23 mouse cellular contexts compared by ENCODE assay signal in genomic region chr12:112207734-112208133, GRCm38 (mm10).
DNase-seq lines count a peak whose midpoint lies in the region; ATAC-seq and TF ChIP-seq lines count a peak whose summit lies in the region.
"Had no signal": no experiment of that assay in that cellular context is flagged by ENCODE, and none has a peak within 500 bp of the region (broad histone marks: within the 10 kb centered on the region; RNA-seq: fewer than 3 reads in every experiment).

No protein-coding gene starts in this region.

- no peak for ATAC-seq in forebrain, embryonic 13.5 days
- no peak for ATAC-seq in forebrain, postnatal 0 days
- ATAC-seq in midbrain, embryonic 16.5 days = no peak
- no peak for ATAC-seq in neural tube, embryonic 13.5 days (ENCODE audit: low read depth)
- ATAC-seq in neural tube, embryonic 15.5 days (ENCODE audit: low FRiP score) = no peak
- no peak for ATAC-seq in midbrain, embryonic 15.5 days (replicated peaks)
- ATAC-seq: forebrain, embryonic 16.5 days; inflammation-experienced regulatory T-cells, adult 6 months; intestine, embryonic 16.5 days had no signal

- TF ChIP-seq CTCF in forebrain, postnatal 0 days (IDR thresholded peaks at IDR 0.05; ENCODE audit: low read depth) = no peak

- H3K4me2 ChIP-seq in forebrain, embryonic 13.5 days = no peak overlapping the region
- no peak overlapping the region for H3K4me2 ChIP-seq in forebrain, postnatal 0 days (ENCODE audit: low read depth)
- H3K4me2 ChIP-seq in midbrain, embryonic 16.5 days (ENCODE audit: low read length) = no peak overlapping the region
- H3K4me2 ChIP-seq in neural tube, embryonic 13.5 days = no peak overlapping the region
- no peak overlapping the region for H3K4me2 ChIP-seq in neural tube, embryonic 15.5 days
- H3K4me2 ChIP-seq in midbrain, embryonic 15.5 days = no peak overlapping the region
- H3K4me2 ChIP-seq: embryonic facial prominence, embryonic 12.5 days; embryonic facial prominence, embryonic 15.5 days; heart, embryonic 11.5 days; hindbrain, embryonic 13.5 days had no signal

- no peak overlapping the region for H3K4me3 ChIP-seq in forebrain, embryonic 13.5 days
- no peak overlapping the region for H3K4me3 ChIP-seq in forebrain, postnatal 0 days (ENCODE audit: low read depth, low read length)
- no peak overlapping the region for H3K4me3 ChIP-seq in midbrain, embryonic 10.5 days
- H3K4me3 ChIP-seq in midbrain, embryonic 16.5 days (ENCODE audit: low read depth, low read length) = no peak overlapping the region
- H3K4me3 ChIP-seq in neural tube, embryonic 13.5 days = no peak overlapping the region
- H3K4me3 ChIP-seq in neural tube, embryonic 15.5 days (replicated peaks) = no peak overlapping the region
- H3K4me3 ChIP-seq in midbrain, embryonic 15.5 days = no peak overlapping the region
- H3K4me3 ChIP-seq: embryonic facial prominence, embryonic 12.5 days; embryonic facial prominence, embryonic 15.5 days; gastrocnemius, adult 2 months; hindbrain, embryonic 13.5 days had no signal

- H3K9me3 ChIP-seq in forebrain, embryonic 13.5 days (replicated peaks) = no peaks in the 10 kb centered on the region
- H3K9me3 ChIP-seq in forebrain, postnatal 0 days (ENCODE audit: low read length) = no peaks in the 10 kb centered on the region
- no peaks in the 10 kb centered on the region for H3K9me3 ChIP-seq in midbrain, embryonic 10.5 days (replicated peaks)
- no peaks in the 10 kb centered on the region for H3K9me3 ChIP-seq in midbrain, embryonic 16.5 days (replicated peaks; ENCODE audit: control insufficient read depth, low read length, poor library complexity, severe bottlenecking)
- no peaks in the 10 kb centered on the region for H3K9me3 ChIP-seq in neural tube, embryonic 13.5 days
- H3K9me3 ChIP-seq in neural tube, embryonic 15.5 days (replicated peaks) = no peaks in the 10 kb centered on the region
- no peaks in the 10 kb centered on the region for H3K9me3 ChIP-seq in midbrain, embryonic 15.5 days
- H3K9me3 ChIP-seq: embryonic facial prominence, embryonic 12.5 days; embryonic facial prominence, embryonic 15.5 days; G1E; hindbrain, embryonic 13.5 days had no signal

- peak overlapping the region; percentile 5; the same call in 1 of the 2 replicates for H3K27ac ChIP-seq in forebrain, embryonic 13.5 days
- no peak overlapping the region for H3K27ac ChIP-seq in forebrain, postnatal 0 days (ENCODE audit: low read depth, low read length)
- peak overlapping the region; percentile 67 for H3K27ac ChIP-seq in midbrain, embryonic 10.5 days (replicated peaks)
- no peak overlapping the region for H3K27ac ChIP-seq in midbrain, embryonic 16.5 days (ENCODE audit: low read length)
- H3K27ac ChIP-seq in neural tube, embryonic 13.5 days (replicated peaks) = 0 out of 2 replicates have a peak overlapping the region, but pooled peaks have one; percentile 28
- H3K27ac ChIP-seq in neural tube, embryonic 15.5 days (replicated peaks) = no peak overlapping the region
- peak overlapping the region; percentile 65; the same call in 1 of the 2 replicates for H3K27ac ChIP-seq in midbrain, embryonic 15.5 days
- H3K27ac ChIP-seq: embryonic facial prominence, embryonic 12.5 days; embryonic facial prominence, embryonic 15.5 days; gastrocnemius, adult 2 months; hindbrain, postnatal 0 days had no signal

- no peak for DNase-seq in forebrain, postnatal 0 days
- no peak for DNase-seq in midbrain, embryonic 10.5 days (ENCODE audit: low spot score)
- DNase-seq in right cerebral cortex, adult 2 months (ENCODE audit: low spot score in 2 of 2) = no peak
- DNase-seq: adrenal gland, adult 2 months; adrenal gland, postnatal 14 days; B cell, adult 2 months; gastrocnemius, adult 2 months; gastrocnemius, postnatal 14 days; heart, adult 11 months had no signal

- H3K27me3 ChIP-seq in forebrain, embryonic 13.5 days = no peaks in the 10 kb centered on the region
- no peaks in the 10 kb centered on the region for H3K27me3 ChIP-seq in forebrain, postnatal 0 days (ENCODE audit: insufficient read depth, low read length)
- H3K27me3 ChIP-seq in midbrain, embryonic 10.5 days (ENCODE audit: low read depth, poor library complexity, severe bottlenecking) = peaks cover 40% of the 10 kb centered on the region
- H3K27me3 ChIP-seq in midbrain, embryonic 16.5 days (ENCODE audit: control insufficient read depth, insufficient read depth, low read depth, low read length) = no peaks in the 10 kb centered on the region
- peaks cover 41% of the 10 kb centered on the region for H3K27me3 ChIP-seq in neural tube, embryonic 13.5 days
- H3K27me3 ChIP-seq in neural tube, embryonic 15.5 days (replicated peaks) = 0 out of 2 replicates have a peak, but pooled peaks cover 7% of the 10 kb centered on the region
- H3K27me3 ChIP-seq in midbrain, embryonic 15.5 days (replicated peaks) = no peaks in the 10 kb centered on the region
- H3K27me3 ChIP-seq: embryonic facial prominence, embryonic 12.5 days had no signal

- WGBS in forebrain, embryonic 13.5 days = 37% methylated on average over 4 of the region's 4 CpGs
- 35% methylated on average over 4 of the region's 4 CpGs for WGBS in forebrain, postnatal 0 days
- WGBS in midbrain, embryonic 10.5 days = 51% methylated on average over 4 of the region's 4 CpGs
- 17% methylated on average over 4 of the region's 4 CpGs for WGBS in midbrain, embryonic 16.5 days
- 67% methylated on average over 4 of the region's 4 CpGs for WGBS in neural tube, embryonic 13.5 days
- 52% methylated on average over 4 of the region's 4 CpGs for WGBS in neural tube, embryonic 15.5 days
- WGBS in midbrain, embryonic 15.5 days = 25% methylated on average over 4 of the region's 4 CpGs

- H3K4me1 ChIP-seq in forebrain, embryonic 13.5 days = peaks cover 48% of the 10 kb centered on the region
- peaks cover 6% of the 10 kb centered on the region; the same call in 1 of the 2 replicates for H3K4me1 ChIP-seq in forebrain, postnatal 0 days (ENCODE audit: insufficient read depth)
- H3K4me1 ChIP-seq in midbrain, embryonic 10.5 days = peaks cover 47% of the 10 kb centered on the region
- H3K4me1 ChIP-seq in midbrain, embryonic 16.5 days (ENCODE audit: control insufficient read depth, insufficient read depth, low read length) = peaks cover 22% of the 10 kb centered on the region
- H3K4me1 ChIP-seq in neural tube, embryonic 13.5 days (replicated peaks) = peaks cover 45% of the 10 kb centered on the region
- H3K4me1 ChIP-seq in neural tube, embryonic 15.5 days = peaks cover 38% of the 10 kb centered on the region
- peaks cover 36% of the 10 kb centered on the region for H3K4me1 ChIP-seq in midbrain, embryonic 15.5 days

- no peak overlapping the region for H3K9ac ChIP-seq in forebrain, embryonic 13.5 days
- H3K9ac ChIP-seq in forebrain, postnatal 0 days = no peak overlapping the region
- H3K9ac ChIP-seq in midbrain, embryonic 16.5 days (ENCODE audit: low read depth, low read length) = no peak overlapping the region
- no peak overlapping the region for H3K9ac ChIP-seq in neural tube, embryonic 13.5 days
- H3K9ac ChIP-seq in neural tube, embryonic 15.5 days (replicated peaks) = no peak overlapping the region
- H3K9ac ChIP-seq in midbrain, embryonic 15.5 days = no peak overlapping the region
- H3K9ac ChIP-seq: embryonic facial prominence, embryonic 12.5 days; embryonic facial prominence, embryonic 15.5 days; hindbrain, embryonic 13.5 days had no signal

- H3K36me3 ChIP-seq in forebrain, embryonic 13.5 days (ENCODE audit: poor library complexity, severe bottlenecking) = no peaks in the 10 kb centered on the region
- H3K36me3 ChIP-seq in forebrain, postnatal 0 days (ENCODE audit: insufficient read depth) = no peaks in the 10 kb centered on the region
- no peaks in the 10 kb centered on the region for H3K36me3 ChIP-seq in midbrain, embryonic 10.5 days
- no peaks in the 10 kb centered on the region for H3K36me3 ChIP-seq in midbrain, embryonic 16.5 days (ENCODE audit: control insufficient read depth, insufficient read depth, low read length)
- H3K36me3 ChIP-seq in neural tube, embryonic 13.5 days = no peaks in the 10 kb centered on the region
- no peaks in the 10 kb centered on the region for H3K36me3 ChIP-seq in neural tube, embryonic 15.5 days
- H3K36me3 ChIP-seq in midbrain, embryonic 15.5 days (replicated peaks) = no peaks in the 10 kb centered on the region
- H3K36me3 ChIP-seq: embryonic facial prominence, embryonic 12.5 days; embryonic facial prominence, embryonic 15.5 days; G1E; hindbrain, embryonic 13.5 days had no signal

Comparison
In these comparisons a context has a peak if more than half of its experiments do, and no peak if none do; other contexts are left out.
1. H3K27ac ChIP-seq: peak in forebrain, embryonic 13.5 days (single experiment), midbrain, embryonic 10.5 days (single experiment), neural tube, embryonic 13.5 days (single experiment) and midbrain, embryonic 15.5 days (single experiment); none in forebrain, postnatal 0 days (single experiment), midbrain, embryonic 16.5 days (single experiment) and neural tube, embryonic 15.5 days (single experiment).